Mouse (Mus musculus) spleen, adult 12 weeks (tissue): ENCODE measurements at regions not wholly inside any gene's neighbourhood (a gene's known extent, or its start where the extent isn't known, plus 50 kb on each side); places are given as distances from the start of the nearest gene placed in this dataset.
A peak's percentile ranks its signal among the peaks of the same experiment; 100 is the strongest.

Experiments
- DNase-seq: peaks from one replicate; pipeline ENCODE4 v3.0.0; 2022; ENCODE audit warnings: low spot score

DNA sequence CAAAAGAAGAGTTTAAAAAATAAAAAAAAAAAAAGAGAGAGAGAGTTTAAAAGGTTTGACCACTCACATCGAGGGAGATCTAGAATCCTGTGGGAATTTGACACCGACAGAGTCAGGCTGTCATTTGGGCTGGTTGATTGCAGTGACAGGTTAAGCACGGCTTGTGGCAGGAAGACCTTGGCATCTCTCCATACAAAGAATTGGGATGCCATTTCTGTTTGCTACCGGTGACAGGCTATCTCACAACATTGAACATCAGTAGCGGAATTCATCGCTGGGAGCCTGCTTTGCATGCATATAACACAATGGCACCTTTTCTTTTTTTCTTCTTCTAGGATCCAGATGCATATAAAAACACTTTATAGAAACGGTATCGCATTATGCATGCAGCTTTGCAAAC lies 53.7 kb upstream of the Gm26657 start:
- DNase-seq, result no peak

DNA sequence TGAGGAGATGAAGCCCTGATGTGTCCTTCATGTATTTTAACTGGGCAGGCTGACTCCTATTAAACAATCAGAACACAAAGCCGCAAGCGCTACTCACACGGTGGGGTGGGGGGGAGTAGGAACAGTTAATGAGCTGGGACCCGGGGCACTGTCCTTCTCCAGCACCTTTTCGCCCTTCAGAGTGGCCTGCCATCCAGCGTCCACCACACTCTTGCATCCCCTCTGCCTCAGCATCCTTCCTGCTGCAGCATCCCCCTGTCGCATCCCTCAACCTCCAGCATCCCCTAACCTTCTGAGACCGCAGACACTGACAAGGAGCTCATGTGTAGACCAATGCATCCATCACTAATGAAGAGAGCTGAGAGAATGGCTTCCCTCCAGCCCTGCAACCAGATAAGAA lies 54.2 kb upstream of the Gm26657 start:
- DNase-seq, result no peak

DNA sequence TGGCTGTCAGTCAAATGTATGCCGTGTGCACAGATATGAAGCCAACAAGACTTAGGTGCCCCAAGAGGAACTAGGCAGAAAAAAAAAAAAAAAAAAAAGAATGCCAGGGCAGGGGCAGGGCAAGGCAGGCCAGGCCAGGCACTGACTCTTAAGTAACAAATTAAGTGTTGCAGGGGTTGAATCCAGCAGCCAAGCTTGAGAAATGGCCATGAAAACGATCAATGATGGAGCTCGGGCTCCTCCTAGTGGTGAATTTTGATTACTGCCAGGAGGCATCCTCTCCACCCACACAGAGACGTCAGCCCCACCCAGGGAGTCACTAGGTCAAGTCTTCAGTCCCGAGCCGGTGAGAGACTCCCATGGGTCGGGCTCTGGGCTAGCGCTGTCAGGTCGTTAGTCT lies 54.7 kb upstream of the Gm26657 start:
- peak; percentile 40 for DNase-seq

DNA sequence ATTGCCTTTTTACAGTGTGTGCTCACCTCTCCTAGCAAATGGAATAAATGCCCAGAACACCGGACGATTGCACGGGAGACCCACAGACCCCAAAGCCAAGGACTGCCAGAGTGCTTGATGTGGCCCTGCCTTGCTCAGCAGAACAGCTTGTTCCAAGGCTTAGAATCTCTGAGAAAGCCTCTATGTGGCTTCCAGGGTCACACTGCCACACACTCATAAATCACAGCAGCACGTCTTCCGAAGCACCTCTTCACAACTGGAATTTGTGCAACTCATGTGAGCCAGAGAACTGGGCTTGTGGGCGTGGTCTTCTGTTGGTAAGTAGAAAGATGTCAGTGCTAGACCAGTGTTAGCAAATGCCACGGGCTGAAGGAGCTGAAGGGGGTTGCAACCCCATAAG lies 55.8 kb upstream of the Gm26657 start:
- DNase-seq, result no peak

DNA sequence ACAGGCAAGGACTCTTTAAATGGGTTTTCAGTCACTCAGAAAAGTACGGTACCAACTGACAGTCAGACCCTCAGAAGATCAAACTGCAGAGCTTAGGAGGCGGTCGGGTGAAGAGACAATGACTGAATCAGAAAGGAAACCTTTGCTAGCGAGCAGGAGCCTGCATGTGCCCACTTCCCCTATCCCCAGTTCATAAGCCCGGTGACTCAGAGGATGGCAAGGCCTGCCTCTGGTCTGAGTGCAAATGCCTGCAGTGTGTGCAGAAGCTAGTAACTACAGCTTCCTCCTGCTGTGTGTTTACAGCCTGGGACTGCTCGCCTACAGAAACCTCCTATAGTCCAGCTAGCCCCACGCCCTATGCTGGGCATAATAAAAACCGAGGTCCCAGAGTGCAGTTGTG lies 58.7 kb upstream of the Gm26657 start:
- DNase-seq, result no peak

DNA sequence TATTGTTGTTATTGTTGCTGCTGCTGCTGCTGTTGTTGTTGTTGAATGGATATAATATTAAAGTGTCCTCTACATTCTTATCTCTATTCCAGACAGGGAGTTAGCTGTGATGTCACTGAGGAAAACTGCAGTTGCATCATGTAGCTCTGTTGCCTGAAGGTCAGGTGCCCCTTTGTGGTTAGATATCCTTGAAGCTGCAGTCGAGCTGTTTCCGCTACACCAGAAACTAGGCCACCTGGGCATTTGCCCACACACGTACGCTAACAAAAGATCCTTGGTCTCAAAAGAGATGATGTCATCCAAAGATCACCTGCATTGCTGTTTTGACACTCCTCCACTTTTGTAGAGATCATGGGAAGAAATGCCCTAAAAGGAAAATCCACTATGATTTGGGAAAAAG lies 66.0 kb upstream of the Gm26657 start:
- DNase-seq, result no peak

DNA sequence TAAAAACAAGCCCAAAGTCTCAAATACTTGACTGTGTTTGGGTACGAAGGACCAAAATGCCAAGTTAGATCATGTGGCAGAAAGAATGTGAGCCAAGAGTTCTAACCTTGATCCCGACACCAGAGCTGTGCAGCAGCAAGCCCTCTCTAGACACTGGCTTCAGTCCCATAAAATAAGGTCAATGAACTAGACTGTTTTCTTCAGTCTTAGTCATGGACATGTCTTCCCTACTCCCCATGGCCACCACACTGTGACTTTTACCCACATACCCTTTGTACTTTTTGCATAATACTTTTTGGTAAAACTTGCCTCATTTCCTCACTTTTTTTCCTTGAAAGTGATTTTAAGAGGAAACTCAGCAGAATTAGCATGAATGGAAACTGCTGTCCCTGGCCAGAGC lies 74.9 kb upstream of the Gm26657 start:
- DNase-seq, result no peak

DNA sequence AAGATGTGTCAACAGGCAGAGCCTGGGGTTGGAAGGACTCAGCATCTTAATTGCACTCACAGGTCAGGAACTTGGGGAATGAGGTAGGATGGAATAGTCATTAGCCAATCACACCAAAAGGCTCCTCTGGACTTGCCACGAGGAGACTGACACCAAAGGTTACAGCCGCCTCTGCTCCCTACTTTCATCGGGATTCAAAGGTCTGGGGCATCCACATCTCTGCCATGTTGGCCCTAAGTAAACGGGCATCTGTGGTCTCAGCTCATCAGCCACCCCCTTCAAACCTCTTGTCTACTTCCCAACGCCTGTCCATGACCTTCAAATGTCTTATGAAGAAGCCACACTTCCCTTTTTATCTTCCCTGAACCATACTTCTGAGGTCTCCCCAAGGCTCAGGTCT lies 78.1 kb upstream of the Gm26657 start:
- DNase-seq, result no peak

DNA sequence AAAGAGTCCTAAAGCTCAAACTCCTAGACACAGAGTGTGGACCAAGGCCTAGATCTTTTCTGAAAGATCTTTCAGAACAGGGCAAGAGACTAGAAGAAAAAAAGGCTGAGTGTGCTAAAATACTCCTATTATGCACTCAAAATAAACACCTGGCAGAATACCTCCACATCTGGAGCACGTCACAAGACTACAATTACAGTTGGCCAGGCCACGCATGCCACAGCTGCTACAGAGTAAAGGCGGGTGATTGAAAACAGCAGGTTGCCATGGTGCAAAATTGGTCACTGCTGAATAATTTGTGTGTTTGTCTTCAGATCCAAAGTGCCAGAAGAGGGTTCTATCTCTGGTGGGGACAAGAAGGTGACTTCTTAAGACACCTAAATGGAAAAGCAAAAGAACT lies 82.8 kb upstream of the Gm26657 start:
- DNase-seq, result no peak

DNA sequence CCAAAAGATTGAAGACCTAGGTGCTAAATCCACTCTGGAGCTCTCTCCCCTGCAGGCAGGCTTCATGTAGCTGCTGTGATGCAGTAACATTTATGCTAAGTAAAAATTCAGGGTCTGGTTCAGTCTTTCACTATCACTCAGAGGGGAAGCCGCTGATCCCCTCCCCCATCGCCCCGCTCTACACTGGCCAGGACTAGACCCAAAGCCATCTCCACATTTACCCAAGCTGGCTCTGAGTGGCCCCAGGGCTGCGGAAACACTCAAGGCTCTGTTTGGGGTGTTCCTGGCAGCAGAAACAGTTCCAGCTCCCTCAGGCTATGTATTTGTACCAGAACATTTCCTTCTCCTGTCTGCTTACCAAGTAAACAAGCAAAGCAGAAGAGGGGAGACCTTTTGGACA lies 85.5 kb upstream of the Gm26657 start:
- DNase-seq, result no peak

DNA sequence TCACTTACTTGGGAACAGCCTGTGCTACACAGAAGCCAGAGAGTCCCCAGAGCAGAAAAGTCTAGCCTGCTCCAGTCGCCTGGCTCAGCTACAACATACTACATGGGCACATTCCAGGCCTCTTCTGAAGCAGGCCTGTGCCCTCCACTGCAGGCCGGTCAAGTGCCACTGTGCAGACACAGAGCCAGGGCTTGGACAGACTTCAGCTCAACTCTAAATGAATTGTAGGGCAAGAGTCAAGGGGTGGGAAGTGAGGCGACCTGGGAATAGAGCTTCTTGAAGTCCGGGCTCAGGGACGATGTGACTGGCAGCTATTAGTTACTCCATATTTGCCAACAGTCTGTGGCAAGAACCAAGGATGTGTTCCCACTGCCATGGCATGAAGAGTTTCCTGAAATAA lies 87.1 kb upstream of the Gm26657 start:
- DNase-seq, result no peak

DNA sequence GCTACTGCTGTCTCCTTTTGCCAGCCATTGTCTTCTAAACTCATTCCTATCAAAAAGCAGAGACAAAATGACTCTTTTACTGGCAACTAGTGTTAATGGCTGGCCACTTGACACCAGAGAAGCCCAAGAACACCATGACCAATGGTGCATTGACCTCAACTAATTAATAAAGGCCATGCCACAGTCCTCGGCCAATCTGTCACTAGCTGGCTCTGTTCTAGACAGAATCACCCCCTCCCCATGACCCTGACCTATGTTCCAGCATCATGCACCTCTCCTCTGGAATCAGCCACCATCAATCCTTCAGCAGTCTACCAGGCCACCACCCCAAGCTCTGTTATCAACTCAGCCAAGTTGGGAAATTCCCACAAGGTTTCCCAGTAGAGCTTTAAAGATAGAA lies 90.1 kb upstream of the Gm26657 start:
- DNase-seq, result no peak

DNA sequence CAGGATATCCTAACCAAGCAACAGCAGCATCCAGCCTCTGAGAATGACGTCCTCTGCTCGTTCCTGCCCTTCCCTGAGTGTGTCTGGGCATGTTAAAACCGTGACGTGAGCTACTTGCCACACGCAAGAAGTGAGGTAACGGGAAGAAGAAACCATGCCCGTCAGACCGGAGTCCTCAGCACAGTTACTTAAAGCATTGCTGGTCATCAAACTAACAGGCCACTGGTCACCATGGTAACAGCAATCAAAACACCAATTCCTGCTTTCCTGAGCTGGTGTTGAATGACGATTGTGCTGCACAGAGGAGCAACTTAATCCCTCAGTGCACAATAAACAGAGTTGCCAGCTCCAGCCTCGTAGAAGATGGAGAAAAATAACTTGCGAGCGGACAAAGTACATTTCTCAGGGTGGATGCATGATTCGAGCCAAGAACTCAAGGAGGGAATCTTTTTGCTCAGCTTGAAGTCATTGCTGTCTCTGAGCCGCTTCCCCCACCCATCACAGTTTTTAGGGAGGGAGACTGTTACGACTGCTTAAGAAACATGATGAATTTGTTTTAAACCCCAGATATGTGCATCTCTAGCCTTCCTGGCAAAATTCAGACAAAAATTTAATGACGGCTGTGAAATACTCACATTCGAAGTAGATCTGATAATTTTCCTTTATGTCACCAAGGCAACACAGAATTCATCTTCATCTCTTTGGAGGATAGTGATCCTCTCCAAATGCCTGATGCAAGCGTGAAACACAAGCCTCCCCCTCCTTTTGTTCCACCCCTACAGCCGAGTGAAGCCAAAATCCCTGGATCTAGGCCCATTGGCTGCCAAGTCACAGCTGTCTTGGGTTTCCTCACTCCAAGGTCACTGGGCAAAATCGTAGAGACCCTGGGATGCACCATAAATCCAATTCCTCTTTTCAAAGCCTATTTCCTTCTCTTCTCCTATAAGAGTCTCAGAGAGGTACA lies 95.6 kb upstream of the Gm26657 start:
- DNase-seq, result no peak

DNA sequence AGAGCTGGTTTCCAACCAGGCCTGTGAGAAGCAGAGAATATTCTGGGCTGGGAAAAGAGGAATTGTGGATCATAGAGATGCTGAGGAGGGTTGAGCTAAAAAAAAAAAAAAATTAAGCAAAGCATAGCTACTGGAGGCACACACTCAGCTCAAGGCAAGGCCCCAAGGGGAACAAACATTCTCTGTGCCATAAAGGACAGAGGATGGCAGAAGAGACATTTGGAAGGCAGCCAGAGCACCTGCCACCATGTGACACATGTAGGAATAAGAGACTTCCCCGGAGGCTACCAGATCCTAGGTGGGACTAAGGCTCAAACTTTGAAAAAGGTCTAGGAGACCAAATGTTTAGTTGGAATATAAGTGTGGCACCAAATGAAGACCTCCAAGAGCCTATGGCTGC lies 96.4 kb upstream of the Gm26657 start:
- DNase-seq, result no peak

DNA sequence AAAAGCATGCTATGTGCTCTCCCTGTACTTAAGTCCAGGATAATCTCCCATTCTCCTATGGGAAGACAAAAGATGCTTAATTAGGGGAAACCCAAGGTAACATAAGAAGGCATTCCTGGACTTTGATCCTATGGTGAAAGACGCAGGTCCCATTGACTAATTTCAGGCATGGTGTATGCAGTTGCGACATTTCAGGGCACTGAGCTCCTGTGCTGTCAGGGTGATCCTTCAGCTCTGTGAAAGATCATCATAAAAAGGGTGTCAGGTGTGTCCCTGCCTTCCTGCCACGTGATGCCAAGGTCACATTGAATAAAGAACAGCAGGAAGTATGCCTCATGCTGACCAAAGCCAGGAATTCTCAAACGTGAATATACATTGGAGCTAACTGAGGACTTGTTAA lies 100.2 kb upstream of the Gm26657 start:
- DNase-seq, result no peak

DNA sequence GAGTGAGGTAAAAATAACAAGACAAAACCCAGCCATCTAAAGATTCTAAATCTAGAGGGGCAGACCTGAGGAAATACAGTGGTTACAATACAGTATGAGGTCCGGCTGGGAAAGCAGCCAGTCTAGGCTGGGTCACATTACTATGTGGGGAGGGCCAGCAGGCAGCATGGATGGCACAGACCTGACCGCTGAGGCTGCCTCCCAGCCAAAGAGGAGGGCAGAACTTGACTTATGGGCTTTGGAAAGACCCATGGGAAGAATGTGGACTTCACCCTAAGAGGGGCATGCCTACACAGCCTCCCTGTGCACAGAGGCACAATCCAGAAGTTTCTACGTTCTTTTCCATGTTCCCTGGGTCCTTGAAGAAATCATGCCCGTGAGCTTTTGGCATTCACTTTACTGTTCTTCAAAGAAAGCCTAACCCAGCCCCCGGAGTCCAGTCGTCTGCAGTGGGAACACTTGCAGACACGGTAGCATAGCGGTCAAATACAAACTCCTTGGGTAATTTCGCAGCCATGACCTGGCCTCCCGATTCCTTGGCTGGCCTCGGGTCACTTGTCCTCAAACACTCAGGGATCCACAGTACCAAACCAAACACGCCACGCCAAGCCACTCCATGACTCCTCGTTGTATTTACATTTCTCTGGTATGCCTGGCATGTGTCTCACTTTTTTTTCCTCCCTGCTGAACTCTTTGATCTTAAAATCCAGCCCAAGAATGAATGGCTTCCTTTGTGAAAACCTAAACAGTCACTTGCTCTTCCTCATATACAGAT lies 101.0 kb upstream of the Gm26657 start:
- DNase-seq, result no peak

DNA sequence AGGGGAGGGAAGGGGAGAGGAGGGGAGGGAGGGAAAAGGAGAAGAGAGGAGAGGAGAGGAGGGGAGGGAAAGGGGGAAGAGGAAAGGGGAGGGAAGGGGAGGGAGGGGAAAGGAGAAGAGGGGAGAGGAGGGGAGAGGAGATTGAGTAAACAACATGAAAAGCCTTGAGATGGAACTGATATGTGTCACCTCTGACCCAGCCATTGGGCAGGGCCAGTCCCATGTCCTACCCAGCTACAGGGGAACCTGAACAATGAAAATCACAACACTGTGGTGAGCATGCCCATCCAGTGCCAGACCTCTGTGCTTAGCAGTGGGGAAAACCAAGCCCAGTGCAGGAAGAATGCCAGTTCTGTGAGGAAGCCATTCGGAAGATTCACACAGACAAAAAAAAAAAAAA lies 103.6 kb upstream of the Gm26657 start:
- no peak for DNase-seq

DNA sequence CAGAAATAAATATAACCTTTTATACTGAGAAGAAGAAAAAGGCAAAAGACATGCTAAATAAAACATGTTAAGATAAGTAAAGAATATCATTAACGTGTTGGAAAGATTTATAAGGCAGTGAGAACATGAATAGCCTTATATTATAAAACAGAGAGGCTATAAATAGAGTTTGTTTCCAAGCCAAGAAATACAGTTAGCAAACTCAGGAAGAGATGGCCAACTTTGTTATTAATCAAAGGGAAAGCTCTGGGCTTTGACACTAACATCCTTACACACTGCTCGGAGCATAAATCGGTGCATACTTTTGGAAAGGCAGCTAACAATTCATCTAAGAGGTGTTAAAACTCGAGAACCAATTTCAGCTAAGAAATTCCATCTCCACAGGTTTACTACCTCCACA lies 106.3 kb upstream of the Gm26657 start:
- no peak for DNase-seq

DNA sequence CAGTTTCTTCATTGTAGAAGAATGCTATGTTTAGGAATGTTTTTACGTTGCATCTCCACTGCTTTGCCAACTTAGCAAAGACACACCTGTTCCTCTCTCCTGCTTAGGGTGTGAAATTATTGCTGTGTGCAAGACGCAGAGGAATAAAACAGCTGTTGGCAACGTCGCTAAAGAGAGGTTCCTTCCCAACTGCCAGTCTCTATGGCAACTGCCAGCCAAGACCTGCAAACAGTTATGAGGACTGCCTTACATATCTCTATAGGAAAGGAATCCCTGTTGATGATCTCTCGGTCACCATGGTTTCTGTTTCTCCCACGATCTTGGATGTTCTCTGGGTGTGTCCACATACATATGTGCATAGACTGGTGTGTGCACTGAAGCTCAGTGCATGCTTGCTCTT lies 109.6 kb upstream of the Gm26657 start:
- DNase-seq, result no peak

DNA sequence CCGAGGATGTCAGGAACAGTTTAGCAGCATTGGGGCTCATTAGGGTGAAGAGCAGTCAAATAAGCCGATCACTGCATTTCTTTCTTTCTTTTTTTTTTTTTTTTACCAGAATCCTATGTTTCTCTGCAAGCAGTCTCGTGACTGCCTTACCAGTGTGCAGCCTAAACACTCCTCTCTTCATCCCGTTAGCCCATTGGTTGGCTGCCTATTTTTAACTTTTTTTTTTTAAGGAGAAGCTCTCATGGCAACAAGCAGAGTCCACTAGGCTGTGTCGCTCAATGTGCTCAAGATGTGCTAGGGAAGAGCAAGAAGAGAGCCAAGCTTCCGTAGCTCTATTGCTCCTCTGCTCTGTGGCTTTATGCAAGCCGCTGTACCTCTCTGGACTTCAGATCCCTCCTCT lies 112.7 kb upstream of the Gm26657 start:
- DNase-seq, result no peak

DNA sequence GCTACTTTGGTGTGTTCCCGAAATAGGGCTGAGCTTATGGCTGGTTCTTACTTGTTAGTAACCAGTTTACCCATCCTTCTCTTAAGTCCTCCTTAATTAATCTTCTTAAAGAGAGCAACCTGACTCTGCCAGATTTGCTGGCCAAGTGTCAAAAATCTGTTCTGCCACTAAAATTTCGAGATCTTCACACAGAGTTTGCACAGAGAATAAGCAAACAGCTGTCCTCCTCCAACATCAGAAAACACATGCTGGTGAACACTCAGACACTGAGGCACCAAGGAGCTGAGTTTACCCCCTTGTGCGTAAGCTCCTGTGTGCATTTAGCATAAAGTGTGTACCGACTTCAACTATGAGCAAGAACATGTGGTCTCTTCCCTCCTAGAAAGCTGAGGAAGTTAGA lies 118.1 kb upstream of the Gm26657 start:
- no peak for DNase-seq

DNA sequence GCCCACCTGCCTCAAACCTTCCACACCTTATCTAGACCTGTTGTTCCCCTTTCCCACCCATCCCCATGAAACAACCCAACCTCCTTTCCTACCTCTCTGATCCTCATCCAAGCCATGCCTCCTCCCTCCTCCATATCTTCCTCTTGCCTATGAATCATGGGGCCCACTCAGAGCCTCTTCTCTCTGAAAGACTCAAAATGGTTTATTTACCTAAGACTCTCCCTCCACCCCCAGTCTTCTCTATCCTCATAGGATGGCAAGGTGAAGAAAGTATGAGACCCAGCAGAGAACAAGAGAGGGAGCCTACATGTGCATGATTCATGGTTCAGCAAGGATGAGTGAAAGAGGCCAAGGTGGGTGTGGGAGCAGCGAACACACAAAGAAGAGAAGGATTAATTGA lies 118.5 kb upstream of the Gm26657 start:
- no peak for DNase-seq

DNA sequence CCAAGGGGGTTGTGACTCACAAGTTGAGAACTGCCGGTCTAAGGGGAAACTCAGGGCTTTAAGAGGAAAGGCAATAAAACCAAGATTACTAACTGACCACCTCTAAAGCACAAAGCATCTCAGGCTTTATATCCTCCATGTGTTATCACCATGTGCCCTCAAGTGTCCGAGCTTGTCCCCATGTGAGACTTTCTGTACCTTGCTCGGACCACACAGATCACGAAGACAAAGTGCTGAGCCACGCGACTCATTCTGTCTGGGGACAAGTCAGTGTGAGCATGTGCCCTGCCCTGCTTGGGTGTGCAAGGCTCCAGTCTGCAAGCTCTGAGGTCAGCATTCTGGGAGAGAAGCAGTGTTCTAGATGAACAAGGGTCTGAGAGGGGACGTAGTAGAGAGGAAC lies 119.2 kb upstream of the Gm26657 start:
- no peak for DNase-seq

DNA sequence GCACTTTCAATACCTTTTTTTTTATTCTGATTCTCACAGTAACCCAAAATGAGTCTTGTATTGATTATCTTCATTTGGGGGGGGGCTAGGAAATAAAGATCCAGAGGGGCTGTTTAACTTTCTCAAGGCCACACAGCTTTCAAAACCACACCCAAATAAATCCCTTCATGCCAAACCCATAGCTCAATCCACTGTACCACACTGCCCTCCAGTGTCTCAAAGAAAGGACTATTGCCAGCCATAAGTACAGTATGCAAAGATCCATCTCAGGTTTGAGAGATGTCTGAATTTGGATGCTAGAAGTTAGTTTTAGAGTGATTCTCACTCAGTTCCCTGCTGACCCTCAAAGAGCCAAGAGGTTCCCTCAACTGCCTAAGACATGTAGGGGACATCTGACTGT lies 120.1 kb upstream of the Gm26657 start:
- DNase-seq, result no peak
